Mouse (Mus musculus) small intestine, adult 2 months (tissue): ENCODE data around the gene 5330417C22Rik.

ENCODE experiments used
- CTCF ChIP-seq: fragments of 200-500 bp; IDR thresholded peaks from 2 replicates; pipeline ENCODE4 v1.5.1; 2012; ENCODE audit warnings: low read depth, mild to moderate bottlenecking, control low read depth, inconsistent platforms, low read length, moderate library complexity, mixed read lengths; ENCODE audit not compliant: insufficient replicate concordance, insufficient read length; ENCODE audit errors: extremely low read depth
- POLR2A ChIP-seq: fragments of 200-500 bp; IDR thresholded peaks from 2 replicates; pipeline ENCODE4 v1.6.1; 2012; ENCODE audit warnings: low read depth, mild to moderate bottlenecking, control low read depth, inconsistent platforms, low read length, moderate library complexity

- TF ChIP-seq CTCF (no peak), POLR2A (peak; percentile 41; the same call in 1 of the 2 replicates)
Observed at GRCm38 (mm10) chr3:108444698-108445365, 91.5 kb downstream of the 5330417C22Rik start, which contains the start of gene Sars.
